Mouse (Mus musculus) cerebellum, adult 9-10 months (tissue): ENCODE data around the gene Tbc1d24.

ENCODE experiments used
- DNase-seq: peaks from one replicate; pipeline ENCODE4 v3.0.0; 2022

Tbc1d24 gene

DNA sequence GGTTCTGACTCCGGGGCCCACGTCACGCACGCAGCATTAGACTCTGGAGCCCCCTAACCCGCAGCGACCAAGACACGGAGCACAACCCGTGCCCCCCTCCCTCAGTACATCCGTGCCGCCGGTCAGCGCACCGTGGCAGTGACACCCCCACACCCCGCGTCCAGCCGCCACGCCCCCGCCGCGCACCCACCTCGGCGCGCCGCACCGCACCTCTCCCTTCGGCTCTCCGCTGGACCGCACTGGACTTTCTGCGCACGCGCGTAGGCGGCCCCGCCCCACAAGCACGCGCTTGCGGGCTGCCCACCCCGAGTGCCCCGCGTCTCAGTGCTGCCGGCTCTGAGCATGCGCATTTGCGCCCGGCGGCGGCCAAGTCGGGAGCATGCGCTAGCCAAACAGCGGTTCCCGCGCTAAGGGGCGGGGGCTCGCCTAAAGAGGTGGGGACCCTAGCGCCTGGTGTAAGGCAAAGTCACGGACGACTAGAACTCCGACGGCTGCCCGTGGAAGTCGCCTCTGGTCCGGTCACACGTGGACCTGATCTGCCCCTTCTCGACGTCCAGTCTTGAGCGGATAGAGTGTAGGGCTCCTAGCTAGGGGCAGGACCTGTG is at the start of gene Tbc1d24:
Gene Tbc1d24 (minus strand): TSS at position 279 of the 605 bp plus-strand sequence.
- DNase-seq = peak; percentile 94

DNA sequence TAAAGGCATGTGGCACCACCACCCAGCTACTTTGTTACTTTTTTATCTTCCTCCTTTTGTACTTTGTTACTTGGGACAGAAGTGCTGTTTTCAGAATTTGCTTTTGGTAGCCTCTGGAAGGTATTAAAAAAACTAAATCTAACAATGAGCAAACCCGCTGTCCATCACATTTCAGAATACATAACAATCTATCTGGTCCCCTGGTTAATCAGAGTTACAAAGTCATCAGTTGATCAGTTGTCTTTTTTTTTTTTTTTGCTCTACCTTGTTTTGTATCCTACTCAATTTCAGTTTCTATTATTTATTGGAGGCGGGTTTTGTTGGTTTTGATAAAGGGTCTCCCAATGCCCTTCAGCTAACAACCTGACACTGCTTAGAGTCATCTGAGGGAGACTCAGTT is 47.0 kb upstream of the Tbc1d24 start:
- no peak for DNase-seq

DNA sequence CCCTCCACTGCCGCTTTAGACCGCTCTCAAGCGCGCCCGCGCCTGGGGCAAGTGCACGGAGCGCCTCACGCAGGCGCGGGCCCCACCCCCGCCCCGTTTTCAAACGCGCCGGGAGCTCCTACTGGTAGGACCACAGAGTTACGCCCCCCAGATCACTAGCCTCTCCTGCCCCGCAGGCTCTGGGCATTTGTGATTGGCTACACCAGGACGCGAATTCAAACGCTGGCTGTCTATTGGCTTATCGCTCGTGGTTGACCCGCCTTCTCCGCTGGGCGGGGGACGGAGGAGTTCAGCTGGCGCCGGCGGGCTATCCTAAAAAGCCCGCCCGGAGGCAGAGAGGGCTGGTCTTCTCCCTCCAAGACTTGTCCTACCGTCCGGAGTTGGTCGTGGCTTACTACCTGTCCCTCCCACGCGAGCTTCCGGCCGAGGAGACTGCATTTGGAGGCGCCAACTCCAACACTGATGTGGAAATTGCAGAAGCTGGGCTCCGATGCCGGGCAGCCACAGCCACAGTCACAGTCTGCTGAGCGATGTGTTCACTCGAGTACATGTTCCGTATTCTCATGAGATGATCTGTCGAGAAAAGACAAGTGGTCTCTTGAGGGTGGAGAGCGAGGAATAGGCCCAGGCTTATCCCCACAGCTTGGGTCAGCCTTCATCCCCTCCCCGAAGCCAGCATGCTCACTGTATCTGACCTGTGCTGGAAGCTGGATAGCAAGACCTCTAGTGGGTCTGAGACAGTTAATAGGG is 46.1 kb upstream of the Tbc1d24 start, which contains the start of gene Ccnf:
Gene Ccnf (minus strand): TSS at position 165 of the 750 bp plus-strand sequence.
- peak; percentile 98 for DNase-seq

DNA sequence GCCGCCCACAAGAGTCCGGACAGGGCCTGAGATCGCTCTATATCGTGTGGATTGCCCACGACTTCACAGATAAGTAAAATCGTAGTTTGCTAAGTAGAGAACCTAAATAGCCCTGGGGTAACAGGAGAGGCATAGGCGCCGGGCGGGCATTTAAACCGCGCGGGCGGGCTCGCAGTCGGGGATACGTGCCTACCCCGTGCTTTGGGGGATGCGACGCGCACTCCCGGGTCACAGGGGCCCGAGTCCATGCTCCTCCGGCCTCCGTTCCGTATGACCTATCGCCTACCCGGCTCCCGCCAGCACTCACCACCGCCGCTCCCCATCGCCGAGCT is 45.6 kb upstream of the Tbc1d24 start:
- DNase-seq = no peak

DNA sequence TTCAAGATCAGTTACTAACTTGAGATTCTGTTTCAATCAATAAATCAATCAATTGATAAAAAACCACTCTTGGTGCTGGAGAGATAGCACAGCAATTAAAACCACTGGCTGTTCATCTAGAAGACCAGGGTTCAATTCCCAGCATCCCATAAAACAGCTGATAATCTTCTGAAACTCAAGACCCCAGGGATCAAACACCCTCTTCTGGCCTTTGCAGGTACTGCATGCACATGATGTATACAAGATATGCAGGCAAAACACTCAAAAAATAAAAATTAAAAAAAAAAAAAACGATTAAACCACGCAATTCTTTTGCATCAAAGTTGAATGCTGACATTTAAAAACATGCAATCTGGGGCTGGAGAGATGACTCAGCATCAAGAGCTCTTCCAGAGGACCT is 43.3 kb upstream of the Tbc1d24 start:
- peak; percentile 34 for DNase-seq

DNA sequence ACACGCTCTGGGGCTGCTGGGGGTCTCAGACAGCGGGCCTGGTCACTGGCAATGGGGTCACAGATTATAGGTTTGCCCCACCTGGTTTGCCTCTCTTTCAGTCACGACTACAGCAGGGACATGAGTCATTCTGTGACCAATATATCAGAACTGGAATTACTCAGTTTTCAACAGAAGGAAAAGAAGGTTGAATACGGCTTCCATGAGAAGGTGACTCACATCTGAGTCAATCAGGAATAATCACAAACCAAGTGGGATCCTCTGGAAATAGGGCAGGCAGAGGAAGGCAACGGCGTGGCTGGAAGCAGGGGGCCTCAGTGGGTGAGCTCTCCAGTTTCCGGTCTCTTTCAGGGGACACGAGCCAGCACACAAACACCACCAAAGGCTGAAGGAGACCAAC is 38.7 kb upstream of the Tbc1d24 start:
- no peak for DNase-seq

DNA sequence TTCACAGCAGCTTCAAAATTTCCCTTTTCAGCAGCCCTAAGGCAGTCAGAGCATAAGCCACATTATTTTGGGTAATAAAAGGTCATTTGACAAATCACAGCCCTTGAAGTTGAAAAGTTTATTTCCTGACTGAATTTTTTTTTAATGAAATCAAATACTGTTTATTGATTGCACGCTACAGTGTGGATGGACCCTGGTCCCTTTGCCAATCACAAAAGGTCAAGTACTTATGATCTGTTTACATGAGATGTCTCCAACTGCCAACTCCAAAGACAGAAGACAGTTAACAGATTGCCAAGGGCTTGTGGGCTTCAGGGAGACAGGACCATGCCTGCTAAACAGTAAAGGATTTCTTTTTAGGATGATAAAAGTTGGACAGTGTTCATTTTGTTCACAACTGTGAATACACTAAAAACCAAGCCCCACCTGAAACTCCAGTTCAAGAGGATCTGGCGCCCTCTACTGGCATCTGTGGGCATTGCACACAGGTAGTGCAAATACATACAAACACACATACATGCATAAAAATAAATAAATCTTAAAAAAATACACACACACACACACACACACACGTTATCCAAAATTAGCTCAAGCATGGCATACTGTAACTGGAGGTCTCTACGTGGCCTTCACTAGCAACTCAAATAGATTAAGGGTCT is 38.1 kb upstream of the Tbc1d24 start:
- DNase-seq = no peak

DNA sequence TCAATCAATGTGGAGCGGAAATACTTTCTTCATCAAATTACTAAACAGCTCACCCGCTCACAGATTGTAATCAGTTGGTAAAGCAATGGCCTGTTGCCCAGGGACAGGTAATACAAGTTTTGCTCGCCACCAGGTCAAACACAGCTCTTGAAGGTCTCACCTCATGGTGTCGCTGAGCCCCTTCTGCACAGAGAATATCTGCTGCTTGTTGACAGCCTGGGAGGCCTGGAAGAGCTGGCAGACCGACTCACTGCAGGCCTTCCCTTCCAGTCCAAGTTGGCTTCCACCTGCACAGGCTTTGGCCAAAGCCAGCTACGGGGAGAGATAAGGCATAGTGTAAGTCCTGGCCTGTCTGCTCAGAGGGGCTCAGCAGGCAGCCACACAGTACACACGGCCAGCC is 31.6 kb upstream of the Tbc1d24 start:
- peak; percentile 81 for DNase-seq

DNA sequence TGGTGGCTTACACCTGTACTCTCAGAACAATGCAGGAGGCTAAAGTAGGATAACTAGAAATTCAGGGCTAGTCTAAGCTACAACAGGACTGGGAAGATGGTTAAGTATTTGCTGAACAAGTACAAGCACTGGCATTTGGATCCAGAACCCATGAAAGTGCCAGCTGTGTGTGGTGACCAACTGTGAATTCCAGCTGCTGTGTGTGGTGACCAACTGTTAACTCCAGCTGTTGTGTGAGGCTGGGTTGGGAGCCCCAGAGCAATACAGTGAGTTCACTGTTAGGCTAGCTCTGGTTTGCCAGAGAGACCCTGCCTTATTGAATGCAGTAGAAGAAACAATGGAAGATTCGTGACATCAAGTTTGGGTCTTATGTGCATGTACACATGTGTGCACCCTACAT is 31.1 kb upstream of the Tbc1d24 start:
- DNase-seq = no peak

DNA sequence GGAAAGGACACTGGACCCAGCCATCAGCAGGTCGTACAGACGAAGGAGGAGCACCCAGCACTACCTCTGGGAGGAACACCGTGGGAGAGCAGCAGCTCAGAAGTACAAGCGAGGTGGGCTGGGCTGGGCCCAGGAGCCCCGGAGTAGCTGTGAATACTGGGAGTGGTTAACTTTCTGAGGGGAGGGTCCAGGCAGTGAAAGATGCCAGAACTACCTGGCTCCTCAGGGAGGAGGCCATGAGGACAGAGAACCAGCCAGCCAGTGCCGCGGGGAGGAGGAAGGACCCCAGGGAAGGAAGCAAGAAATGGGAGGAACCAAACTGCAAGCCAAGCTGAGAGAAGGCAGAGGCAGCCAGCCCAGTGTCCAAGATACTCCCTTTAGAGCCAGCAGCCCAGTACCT is 22.6 kb upstream of the Tbc1d24 start:
- no peak for DNase-seq

DNA sequence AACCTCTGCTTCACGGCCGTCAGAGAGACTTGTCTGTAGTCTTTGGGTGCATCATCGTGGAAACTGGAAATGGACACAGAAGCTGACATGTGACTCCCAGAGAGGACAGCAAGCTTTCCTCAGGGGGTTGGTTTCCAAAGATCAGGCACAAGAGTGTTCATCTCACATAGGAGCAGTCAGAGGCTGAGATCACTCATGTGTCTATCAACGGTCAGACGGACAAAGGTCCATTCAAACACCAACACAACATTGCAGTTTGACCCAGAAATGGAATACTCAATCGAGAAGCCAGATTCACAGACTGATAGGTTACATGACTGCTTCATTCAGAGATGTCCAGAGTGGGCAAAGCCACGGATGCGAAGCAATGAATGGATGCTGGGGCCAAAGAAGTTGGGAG is 21.4 kb upstream of the Tbc1d24 start:
- DNase-seq = no peak

DNA sequence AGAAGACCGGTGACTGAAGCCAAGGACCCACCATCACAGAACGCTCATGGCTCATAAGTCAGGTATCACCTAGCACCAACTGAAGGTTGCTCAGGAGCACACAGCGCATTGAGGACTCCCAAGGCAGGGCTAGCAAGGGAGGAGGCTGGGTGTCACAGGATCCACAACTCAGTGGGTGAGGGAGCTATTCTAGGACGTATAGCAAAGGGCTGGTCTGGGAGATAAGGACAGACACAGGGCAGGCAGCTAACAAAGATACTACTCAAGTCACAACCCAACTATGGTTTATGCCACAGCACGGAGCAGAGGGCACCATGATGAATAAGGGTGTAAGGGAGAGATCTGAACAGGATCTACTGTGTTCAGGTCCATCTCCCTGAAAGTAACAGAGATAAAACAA is 20.5 kb upstream of the Tbc1d24 start:
- DNase-seq = no peak

DNA sequence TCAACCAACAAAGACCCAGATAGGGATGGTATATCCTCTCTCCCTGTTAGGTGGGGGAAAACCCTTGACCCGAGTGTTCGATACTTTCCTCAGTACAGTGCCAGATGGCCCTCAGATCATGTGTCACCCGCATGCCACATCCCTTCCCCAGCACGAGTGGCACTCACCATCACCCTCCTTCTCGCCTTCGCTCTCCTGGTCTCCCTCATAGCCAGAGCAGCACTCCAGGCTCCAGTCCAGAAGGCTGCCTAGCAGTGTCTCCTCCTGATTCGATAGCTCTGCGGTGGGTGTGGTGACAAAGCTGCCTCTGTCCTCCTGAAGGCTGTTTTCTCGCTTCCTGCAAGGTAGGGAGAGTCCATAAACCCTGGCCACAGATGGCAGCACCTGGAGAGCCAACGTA is 19.4 kb upstream of the Tbc1d24 start:
- no peak for DNase-seq

DNA sequence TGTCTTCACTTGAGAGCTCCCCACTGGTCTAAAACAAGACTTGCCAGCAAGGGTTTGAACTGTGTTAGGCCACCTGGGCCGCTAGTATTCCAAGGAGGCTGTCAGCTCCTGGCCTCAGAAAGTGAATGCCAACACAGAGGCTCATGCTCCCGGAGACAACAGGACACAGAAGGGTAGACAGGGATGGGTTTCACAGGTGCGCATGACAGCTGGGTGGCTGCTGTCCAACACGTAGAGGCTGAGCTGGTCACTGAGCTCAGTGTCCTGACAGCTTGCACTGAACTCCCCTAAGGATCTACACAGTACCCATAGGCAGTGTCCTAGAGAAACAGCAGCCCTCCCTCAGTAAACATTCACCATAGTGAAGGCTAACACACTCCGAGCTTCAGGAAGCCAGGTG is 18.2 kb upstream of the Tbc1d24 start:
- DNase-seq = no peak

DNA sequence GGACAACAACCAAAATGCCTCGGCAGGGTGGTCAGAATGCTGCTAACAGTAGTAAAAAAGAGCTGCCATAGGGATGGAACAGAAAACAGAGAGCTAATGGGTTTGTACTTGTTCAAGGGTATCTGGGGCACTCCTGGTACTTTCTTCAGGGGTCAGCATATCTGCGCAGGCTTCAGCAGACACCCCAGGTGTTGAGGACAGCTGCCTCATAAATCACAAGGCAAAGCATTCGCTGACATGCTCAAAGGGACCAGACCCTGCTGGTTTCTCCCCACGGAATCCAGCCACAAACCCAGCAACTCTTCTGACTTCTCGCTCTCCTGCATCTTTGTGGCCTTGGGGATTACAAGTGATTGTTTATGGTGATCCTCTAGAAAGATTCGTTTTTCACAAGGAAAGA is 17.3 kb upstream of the Tbc1d24 start:
- DNase-seq = no peak

DNA sequence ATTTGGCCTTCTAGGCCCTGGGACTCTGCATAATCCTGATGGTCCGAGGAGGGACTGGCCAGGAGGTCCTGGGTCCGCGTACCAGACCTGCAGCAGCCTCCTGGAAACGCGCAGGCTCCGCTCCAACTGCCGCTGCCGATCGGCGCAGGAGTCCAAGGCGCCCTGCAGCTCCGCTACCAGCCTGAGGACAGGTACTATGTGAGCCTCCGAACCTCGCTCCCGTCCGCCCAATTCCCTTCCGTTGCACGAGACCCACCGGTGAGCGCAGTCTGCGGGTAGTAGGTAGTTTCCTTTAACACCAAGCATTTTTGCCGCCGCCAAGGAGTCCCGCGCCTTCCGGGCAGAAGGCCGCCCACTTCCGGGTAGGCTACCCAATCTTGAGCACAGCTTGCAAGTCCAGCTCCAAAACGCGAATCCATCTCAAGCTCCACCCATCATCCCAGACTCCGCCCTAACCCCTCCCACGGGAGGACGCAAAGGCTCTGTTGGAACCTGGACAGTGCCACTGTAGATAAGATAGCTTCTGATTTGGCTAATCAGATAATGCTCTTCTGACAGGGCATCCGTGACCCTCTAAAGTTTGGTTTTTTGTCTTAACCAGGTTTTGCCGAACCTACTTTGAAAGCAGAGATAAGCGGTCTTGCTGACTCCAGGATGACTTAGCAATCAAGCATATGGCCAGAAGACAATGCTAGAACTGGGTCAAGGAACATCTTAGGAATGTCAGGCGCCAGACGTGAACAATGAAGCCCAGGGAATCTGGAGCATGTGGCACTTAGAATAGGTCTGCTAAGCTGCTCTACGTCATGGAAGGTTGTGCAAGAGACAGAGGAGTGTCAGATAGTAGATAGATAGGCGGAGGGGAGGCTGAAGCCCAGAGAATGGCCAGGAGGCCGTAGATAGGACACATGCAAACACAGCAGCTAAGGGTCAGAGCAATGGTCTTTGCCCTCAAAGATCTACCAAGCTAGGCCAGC is 15.4 kb upstream of the Tbc1d24 start, which contains the start of gene Tedc2:
Gene Tedc2 (minus strand): TSS at position 417 of the 977 bp plus-strand sequence.
- peak; percentile 98 for DNase-seq

DNA sequence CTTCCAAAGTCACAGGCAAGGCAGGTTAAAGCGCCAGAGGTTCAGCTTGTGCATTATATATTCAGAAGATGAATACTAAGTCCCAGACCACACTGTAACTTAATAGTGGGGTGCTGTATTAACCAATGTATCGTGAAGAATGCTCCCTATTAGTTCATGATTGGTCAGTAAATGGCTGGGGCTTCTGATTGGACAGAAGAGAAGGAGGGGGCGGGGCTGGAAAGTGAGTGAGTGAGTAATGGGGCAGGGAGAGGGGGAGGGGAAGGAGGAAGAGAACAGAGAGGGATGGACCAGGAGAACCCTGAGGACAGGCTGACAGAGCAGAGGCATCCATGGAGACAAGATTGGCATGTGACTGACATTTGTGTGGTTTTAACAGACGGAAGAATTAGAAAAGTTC is 11.5 kb upstream of the Tbc1d24 start:
- no peak for DNase-seq

DNA sequence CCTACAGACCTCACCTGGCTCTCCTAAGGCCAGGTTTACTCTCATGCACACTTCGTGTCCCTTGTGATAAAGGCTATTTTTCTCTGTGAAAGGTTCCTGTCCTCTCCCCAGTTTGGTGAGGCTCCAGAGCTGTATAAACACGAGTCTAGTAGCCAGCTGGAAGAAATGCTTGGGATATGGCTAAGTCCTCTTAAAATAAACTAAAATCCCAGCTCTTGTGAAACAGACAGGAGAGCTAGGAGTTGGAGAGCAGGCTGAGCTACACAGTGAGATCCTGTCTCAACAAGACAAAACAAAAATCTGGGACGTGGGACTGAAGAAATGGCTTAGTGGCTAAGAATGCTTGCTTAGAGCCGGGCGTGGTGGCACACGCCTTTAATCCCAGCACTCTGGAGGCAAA is 7.8 kb upstream of the Tbc1d24 start:
- no peak for DNase-seq

DNA sequence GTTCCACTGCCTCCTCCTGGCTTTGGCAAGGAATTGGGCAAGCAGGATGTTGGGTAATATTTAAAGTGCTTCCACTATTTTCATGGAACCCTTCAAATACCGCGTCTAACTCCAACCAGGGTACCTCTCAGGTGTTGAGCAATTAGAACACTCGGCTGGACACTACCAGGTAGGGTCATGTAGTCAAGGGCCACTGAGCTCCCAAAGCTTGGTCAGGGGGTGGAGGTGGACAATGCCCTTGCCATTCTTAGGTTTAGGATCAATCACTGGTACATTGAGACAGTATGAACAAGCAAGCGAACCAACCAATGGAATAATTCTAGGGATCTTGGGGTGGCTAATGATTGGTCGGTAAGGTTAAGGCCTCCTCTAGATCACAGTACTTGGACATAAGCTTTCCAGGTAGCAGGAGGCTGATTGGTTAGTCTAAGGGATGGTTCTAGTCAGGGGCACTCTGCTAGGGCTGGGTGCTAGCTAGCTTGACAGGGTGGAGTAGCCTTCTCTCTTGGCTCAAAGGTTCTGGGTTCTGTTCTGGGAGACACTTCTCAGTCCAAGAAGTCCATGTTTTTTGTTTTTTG is 7.2 kb upstream of the Tbc1d24 start:
- DNase-seq = no peak

DNA sequence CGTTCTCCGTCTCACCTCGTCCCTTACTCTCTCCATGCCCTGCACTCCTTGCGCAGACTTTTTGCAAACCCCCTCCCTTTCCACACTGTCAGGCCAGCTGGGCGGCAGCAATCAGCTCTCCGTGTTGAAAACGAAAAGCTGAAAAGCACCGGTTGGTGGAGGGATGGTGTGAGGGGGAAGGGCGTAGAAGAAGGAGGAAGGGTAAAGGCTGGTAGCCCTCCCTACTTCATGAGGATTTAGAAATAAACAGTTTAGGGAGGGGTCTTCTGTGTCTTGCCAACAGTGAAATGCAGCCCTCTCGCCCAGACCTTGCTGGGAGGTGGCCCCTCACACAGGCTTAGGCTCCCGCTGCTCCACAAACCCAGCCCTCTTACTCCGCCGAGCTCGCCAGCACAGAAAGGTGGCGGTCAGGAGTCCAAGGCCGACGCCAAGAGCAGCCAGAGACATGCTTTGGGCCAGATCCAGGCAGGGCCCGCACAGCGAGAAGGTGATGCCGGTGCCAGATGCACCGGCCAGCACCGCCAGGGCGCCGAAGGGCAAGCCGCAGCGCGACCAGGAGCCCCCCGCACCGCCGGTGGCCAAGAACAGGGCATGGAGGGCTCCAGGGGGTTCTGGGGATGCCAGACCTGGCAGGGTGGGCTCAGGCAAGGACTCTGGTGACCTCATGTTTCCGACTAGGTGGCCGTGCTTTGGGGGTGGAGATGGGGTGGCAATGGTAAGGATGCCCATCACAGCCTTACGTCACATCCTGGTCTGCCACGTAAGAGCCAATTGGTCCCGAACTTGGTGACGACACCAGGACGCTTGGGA is 6.5 kb upstream of the Tbc1d24 start:
- DNase-seq = peak; percentile 88

DNA sequence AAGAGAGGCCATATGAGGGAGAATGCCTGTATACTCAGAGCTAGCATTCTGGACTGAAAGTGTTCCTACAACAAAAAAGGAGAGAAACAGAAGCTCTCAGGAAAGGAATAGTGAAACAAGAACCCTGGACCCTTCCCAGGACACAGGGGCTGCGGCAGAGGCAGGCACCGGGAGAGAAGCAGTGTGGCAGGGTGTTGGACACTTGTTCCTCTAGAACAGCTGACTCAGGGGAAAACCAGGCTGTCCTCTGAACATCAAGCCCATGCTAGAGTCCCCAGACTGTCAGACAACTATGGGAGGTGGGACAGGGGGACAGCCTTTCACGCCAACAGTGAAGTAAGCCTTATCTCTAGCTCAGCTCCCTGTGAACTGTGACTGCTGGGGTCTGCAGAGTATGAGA is 5.2 kb upstream of the Tbc1d24 start:
- DNase-seq = peak; percentile 52

DNA sequence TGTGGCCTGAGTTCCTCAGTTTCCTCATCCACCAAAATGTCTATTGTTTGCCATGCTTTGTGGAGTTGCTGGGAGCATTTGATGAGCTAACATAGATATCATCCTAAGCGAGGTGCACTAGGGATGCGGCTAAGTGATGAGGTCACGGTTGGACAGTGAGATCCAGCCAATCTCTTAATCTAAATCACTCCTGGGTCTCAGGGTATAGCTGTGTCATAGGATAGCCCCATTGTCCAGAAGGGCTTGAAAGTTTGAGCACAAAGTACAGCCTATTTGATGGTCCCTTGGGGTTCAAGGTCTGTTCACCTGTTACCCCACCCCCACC is 4.5 kb upstream of the Tbc1d24 start:
- DNase-seq = peak; percentile 56
